Mouse (Mus musculus) urinary bladder, postnatal 4 days (tissue): ENCODE results near the gene Gab2.
A peak's percentile ranks its signal among the peaks of the same experiment; 100 is the strongest.

Experiments
- DNase-seq, 2 experiments: peaks; one replicate each; pipeline ENCODE4 v3.0.0; 2021 to 2022; ENCODE audit warnings: low spot score in 2 of 2

Gab2 gene

GRCm38 (mm10) chr7:97251638-97252037, 170.3 kb downstream of the Gab2 start:
- DNase-seq = no peak

- DNase-seq = peak; percentile 48 to 61
Observed at GRCm38 (mm10) chr7:97262541-97262940, 181.2 kb downstream of the Gab2 start.

DNA sequence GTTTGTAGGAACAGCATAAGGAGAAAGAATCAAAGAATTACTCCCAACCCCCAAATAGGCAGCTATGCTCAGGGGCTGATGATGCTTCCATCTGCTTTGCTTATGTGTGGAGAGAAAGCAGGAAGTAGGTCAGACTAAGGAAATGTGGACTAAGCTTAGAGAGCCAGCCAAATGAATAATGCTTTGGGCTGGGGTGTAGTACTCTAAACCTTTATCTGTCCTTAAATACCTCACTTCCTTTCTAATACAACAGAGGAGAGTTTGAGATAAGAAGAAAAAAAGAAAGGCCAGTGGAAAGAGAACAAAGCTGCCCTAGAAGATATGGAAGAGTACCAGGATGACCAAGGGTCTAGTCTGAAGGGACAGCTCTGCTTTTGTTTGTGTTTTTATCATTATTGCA, 189.0 kb downstream of the Gab2 start:
- no peak for DNase-seq

- no peak for DNase-seq
Observed at GRCm38 (mm10) chr7:97271068-97271467, 189.7 kb downstream of the Gab2 start.

- DNase-seq = no peak
Observed at GRCm38 (mm10) chr7:97296986-97297385, 215.6 kb downstream of the Gab2 start.

- peak in 1 of 2 experiments; percentile 62 for DNase-seq
Observed at GRCm38 (mm10) chr7:97297466-97297865, 216.1 kb downstream of the Gab2 start.

GRCm38 (mm10) chr7:97298279-97298678, 216.9 kb downstream of the Gab2 start:
- DNase-seq = no peak

- peak in 1 of 2 experiments; percentile 54 for DNase-seq
Observed at GRCm38 (mm10) chr7:97298943-97299342, 217.6 kb downstream of the Gab2 start.

DNA sequence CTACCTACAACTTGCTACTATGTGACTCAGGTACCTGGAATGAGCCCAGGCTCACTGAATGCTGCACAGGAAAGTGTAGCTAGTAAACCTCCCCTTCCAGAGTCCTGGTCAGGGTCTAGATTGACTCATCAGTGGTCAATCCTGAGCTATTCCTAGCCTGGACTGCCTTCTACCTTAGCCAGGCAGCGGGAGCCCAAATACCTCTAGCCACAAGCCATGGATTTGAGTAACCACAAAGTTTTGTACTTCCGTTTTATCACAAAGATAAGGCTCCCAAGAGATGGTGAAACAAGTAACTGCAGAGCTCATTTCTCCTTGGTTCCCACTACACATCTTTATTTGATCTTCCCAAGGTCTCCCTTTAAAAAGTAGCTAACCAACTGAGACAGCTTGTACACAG, 219.5 kb downstream of the Gab2 start:
- peak in 1 of 2 experiments; percentile 41 for DNase-seq

- peak in 1 of 2 experiments; percentile 49 for DNase-seq
Observed at GRCm38 (mm10) chr7:97301321-97301720, 219.9 kb downstream of the Gab2 start.

DNA sequence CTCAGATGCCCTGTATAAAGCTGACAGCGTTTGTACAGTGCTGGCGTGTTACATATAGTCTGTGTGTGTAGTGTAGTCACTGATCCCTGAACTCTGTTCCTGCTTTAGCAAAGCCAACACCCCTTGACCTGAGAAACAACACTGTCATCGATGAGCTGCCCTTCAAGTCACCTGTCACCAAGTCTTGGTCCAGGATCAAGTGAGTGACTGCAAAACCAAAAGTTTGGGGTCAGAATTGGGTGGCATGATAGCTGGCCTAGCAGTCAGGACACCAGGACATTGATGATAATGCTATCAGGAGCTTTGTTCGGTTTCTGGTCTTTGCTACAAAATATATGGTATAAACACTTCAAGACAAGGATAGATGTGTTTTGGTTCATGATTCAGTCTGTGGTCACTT, 220.9 kb downstream of the Gab2 start:
- DNase-seq = peak in 1 of 2 experiments; percentile 41

- no peak for DNase-seq
Observed at GRCm38 (mm10) chr7:97302876-97303275, 221.5 kb downstream of the Gab2 start.

- peak in 1 of 2 experiments; percentile 13 for DNase-seq
Observed at GRCm38 (mm10) chr7:97303614-97304013, 222.2 kb downstream of the Gab2 start.

DNA sequence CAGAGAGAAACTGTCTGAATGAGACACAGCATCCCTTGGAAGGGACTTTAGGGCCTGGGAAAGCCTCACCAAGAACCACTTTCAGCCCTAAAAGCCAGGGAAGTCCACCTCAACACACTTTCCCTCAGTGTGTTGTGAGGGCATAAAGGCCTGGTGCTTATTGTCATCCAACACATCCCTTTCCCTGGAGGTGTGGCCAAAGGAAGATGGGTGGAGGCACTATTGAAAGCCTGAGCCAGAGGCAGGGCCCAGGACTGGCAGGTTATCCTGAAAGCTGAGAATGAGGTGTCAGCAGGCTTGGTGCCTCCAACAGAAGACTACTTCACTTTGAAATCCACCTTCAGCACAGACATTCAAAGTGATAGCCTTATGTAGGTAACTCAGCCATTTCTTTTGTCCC, 223.1 kb downstream of the Gab2 start:
- peak; percentile 14 to 43 for DNase-seq

DNA sequence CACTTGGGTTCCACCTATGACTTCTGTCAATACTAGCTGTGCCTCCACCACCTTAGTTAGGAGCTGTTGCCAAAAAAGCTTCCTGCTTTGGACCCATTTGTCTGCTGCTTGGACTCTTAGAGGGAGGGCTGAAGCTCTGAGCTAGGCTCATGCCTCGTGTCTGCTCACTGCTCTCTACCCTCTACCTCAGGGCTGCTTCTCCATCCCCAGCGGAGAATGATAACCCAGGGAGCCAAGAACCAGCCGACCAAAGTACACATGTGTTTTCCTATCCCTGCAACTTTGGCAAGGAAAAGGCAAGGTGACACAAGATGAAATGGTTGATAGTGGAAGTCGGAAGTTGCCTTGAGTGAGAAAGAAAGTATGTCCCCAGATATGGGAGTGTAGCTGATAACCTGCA, 223.8 kb downstream of the Gab2 start:
- peak; percentile 9 to 46 for DNase-seq

- DNase-seq = peak in 1 of 2 experiments; percentile 53
Observed at GRCm38 (mm10) chr7:97306813-97307212, 225.4 kb downstream of the Gab2 start.

DNA sequence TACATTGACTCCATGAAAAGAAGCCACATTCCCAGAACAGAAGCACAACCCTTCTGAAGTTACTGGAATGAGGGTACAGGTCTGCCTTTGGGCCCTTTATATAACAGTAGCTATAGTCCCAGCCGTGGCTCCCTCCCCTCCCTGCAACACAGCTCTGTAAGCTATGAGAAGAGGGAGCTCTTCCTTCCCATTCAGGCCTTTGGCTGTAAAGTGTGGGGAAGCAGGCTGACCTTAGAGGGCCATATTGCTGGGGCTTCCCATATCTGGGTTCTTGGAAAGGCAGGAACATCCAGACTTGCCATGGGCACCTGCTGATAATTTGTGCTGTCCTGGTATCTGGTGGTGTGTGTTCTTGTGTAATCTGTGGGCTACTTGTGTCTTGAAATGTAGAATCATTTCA, 226.2 kb downstream of the Gab2 start:
- DNase-seq = peak; percentile 12 to 47

- peak; percentile 15 to 43 for DNase-seq
Observed at GRCm38 (mm10) chr7:97309461-97310340, 228.3 kb downstream of the Gab2 start.

DNA sequence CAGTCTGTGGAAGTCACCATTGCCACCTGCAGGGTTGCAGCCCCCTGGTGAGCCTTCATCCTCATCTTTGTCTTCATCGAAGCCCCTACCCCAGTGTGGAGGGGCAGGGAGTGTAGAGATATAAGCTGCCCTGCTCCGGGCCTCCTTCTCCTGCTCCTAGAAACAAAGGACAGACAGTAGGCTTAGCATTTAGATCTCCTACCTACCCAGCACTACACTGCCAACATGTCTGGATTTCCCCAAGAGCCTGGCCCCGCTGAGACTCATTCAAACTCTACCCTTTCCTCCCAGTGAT, 228.9 kb downstream of the Gab2 start:
- peak in 1 of 2 experiments; percentile 53 for DNase-seq

- DNase-seq = peak in 1 of 2 experiments; percentile 53
Observed at GRCm38 (mm10) chr7:97311620-97312019, 230.2 kb downstream of the Gab2 start.

- DNase-seq = peak in 1 of 2 experiments; percentile 57
Observed at GRCm38 (mm10) chr7:97312196-97312595, 230.8 kb downstream of the Gab2 start.

DNA sequence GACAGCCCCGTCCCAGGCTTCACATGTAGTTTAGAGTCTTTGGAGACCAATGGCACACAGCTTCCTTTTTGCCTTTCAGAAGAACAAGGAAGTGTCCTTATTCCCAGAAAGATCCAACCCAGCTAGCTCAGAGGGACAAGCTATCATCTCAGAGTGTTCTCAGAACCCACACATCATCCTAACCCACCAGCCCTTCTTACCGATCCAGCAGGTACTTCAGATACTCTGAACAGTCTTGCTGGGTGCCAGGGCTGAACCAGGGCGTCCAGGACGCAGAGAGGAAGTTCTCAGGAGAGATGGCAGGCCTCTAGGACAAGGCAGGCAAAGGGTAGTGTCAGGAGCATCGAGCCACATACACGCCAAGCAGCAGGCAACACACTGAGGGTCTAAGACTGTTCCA, 231.5 kb downstream of the Gab2 start:
- DNase-seq = peak in 1 of 2 experiments; percentile 29

DNA sequence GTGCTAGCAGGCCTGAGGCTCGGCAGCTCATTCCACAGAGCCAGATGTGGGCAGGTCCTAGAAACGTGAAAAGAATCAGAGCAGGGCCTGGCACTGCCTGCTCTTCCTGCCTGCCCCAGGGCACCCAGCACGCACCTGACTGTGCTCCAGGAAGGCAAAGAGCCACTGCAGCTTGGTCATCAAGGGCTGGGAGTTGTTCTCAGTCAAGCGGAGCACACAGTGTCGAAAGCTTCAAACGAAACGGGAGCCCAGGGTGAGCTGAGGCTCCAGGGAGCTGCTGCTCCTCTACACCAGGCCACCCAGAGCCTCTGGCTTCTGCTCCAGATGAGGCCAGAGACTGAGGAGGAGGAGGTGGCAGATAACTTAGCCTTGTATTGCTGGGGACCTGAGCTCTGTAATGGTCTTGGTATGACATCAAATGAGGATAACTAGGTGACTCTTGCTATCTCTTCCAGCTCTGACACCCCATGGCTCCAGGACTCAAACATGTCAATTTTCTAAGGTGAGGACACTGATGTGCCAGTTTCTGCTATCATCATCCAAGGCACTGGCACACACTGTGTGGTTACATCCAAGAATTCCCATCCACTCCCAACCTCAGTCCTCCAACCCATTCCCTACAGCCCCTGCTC, 232.1 kb downstream of the Gab2 start:
- DNase-seq = peak in 1 of 2 experiments; percentile 52
